ENCODE assay signal across 9 mouse cellular contexts in the genomic region with DNA sequence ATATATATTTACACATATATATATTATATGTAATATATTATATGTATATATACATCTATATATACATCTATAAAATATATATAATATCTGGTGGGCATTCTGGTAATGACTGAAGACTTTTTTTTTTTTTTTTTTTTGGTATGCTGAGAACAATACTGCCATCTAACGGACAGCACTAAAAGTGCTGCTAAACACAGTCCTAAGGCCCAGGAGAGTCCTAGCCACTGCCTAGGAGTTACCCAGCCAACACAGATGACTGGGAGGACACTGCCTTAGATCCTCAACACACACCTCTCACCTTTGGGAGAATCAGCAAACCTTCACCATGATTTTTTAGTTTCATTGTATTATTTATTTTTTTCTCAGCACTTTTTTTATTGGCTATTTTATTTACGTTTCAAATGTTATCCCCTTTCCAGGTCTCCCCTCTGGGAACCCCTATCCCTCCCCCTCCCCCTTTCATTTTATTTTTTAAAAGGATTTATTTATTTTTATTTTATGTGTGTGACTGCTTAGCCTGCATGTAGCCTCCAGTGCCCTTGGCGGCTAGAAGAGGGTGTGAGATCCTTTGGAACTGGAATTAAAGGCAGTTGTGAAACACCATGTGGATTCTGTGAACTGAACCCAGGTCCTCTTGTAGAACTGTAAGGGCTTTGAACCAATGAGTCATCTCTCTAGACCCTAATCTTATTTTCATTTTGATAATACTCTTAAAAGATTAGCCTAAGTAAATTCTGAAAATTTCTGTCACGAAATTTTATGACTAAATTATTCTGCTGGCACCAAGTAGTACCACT. TPM values are rescaled to one million over a fixed set of nuclear protein-coding genes. Genes with fewer than 3 reads are reported as not detected.
DNase-seq lines count a peak whose midpoint lies in the region; ATAC-seq and TF ChIP-seq lines count a peak whose summit lies in the region.
"Had no signal": no experiment of that assay in that cellular context is flagged by ENCODE, and none has a peak within 500 bp of the region (broad histone marks: within the 10 kb centered on the region; RNA-seq: fewer than 3 reads in every experiment).

No protein-coding gene starts in this region.

- peak; percentile 58 for TF ChIP-seq RAD21 in CH12.LX (IDR thresholded peaks at IDR 0.05; ENCODE audit: low read depth, low read length)

- peaks cover 62 to 73% of the 10 kb centered on the region in 2 experiments for H3K36me3 ChIP-seq in CH12.LX (replicated peaks in 1 of 2; ENCODE audit: control insufficient read depth in 1 of 2, insufficient read depth in 1 of 2, low read length in 1 of 2)
- peaks cover 48% of the 10 kb centered on the region for H3K36me3 ChIP-seq in liver, embryonic 12.5 days
- peaks cover 1% of the 10 kb centered on the region; the same call in 1 of the 2 replicates for H3K36me3 ChIP-seq in stomach, postnatal 0 days (ENCODE audit: control insufficient read depth, insufficient read depth, low read length)

- no peak overlapping the region for H3K9ac ChIP-seq in CH12.LX (ENCODE audit: insufficient read depth, low read depth)
- H3K9ac ChIP-seq in liver, embryonic 12.5 days: no peak overlapping the region
- no peak overlapping the region for H3K9ac ChIP-seq in stomach, postnatal 0 days (ENCODE audit: low read length)

- H3K4me1 ChIP-seq in CH12.LX (ENCODE audit: control insufficient read depth in 1 of 2, insufficient read depth in 2 of 2): peaks cover 0 to 26% of the 10 kb centered on the region in 2 experiments; a peak in 2 of 4 replicates
- H3K4me1 ChIP-seq in cortical plate, adult 2 months (ENCODE audit: control insufficient read depth, insufficient read depth, low read length): no peaks in the 10 kb centered on the region
- no peaks in the 10 kb centered on the region for H3K4me1 ChIP-seq in liver, embryonic 12.5 days
- H3K4me1 ChIP-seq in stomach, postnatal 0 days (replicated peaks; ENCODE audit: control insufficient read depth, insufficient read depth): no peaks in the 10 kb centered on the region

- no peak overlapping the region for H3K4me3 ChIP-seq in CH12.LX (replicated peaks in 1 of 3; ENCODE audit: low read depth in 2 of 3, low read length in 2 of 3, poor library complexity in 1 of 3)
- H3K4me3 ChIP-seq in cortical plate, adult 2 months (ENCODE audit: insufficient read depth, low read length): no peak overlapping the region
- no peak overlapping the region for H3K4me3 ChIP-seq in liver, embryonic 12.5 days
- no peak overlapping the region for H3K4me3 ChIP-seq in stomach, postnatal 0 days (ENCODE audit: low read depth, low read length)

- no peaks in the 10 kb centered on the region for H3K27me3 ChIP-seq in CH12.LX (replicated peaks)
- no peaks in the 10 kb centered on the region for H3K27me3 ChIP-seq in liver, embryonic 12.5 days (replicated peaks)
- H3K27me3 ChIP-seq in stomach, postnatal 0 days (ENCODE audit: control insufficient read depth, insufficient read depth, low read length): no peaks in the 10 kb centered on the region

- in situ Hi-C loops in CH12.LX (cut with MboI; ENCODE audit: low pct_ligation_motif_present, low pct_unique_long_range_greater_than_20kb, low sequenced_read_pairs): no loop called here

- ATAC-seq in liver, embryonic 12.5 days: 0 out of 2 replicates have a peak, but pooled peaks have one; percentile 51
- 0 out of 2 replicates have a peak, but pooled peaks have one; percentile 52 for ATAC-seq in stomach, postnatal 0 days (ENCODE audit: low FRiP score, low TSS enrichment)

- peak; percentile 21 to 24 for DNase-seq in heart, adult 18-20 months
- no peak for DNase-seq in heart, adult 9 months (ENCODE audit: low spot score in 2 of 2)
- peak; percentile 42 for DNase-seq in CH12.LX (ENCODE audit: extremely low read depth)
- DNase-seq in stomach, postnatal 0 days (ENCODE audit: low spot score): no peak
- DNase-seq in layer of hippocampus, adult 18-20 months (ENCODE audit: low spot score in 2 of 2): no peak
- DNase-seq in left cerebral cortex, adult 9 months (ENCODE audit: low spot score in 2 of 2): no peak

- 55% methylated on average over 4 of the region's 4 CpGs for WGBS in liver, embryonic 12.5 days (ENCODE audit: insufficient replicate concordance)
- 56% methylated on average over 4 of the region's 4 CpGs for WGBS in stomach, postnatal 0 days

- no peaks in the 10 kb centered on the region for H3K79me2 ChIP-seq in CH12.LX (replicated peaks; ENCODE audit: control insufficient read depth, extremely low read depth, insufficient read depth, poor library complexity, severe bottlenecking)

- no peak for TF ChIP-seq POLR2A in CH12.LX (IDR thresholded peaks at IDR 0.05; ENCODE audit: low read depth, low read length)
- TF ChIP-seq POLR2A in cortical plate, adult 2 months (IDR thresholded peaks at IDR 0.05; ENCODE audit: extremely low read depth, insufficient read depth, low read length): no peak

- H3K27ac ChIP-seq in CH12.LX (ENCODE audit: insufficient read depth, low read depth): no peak overlapping the region
- no peak overlapping the region for H3K27ac ChIP-seq in cortical plate, adult 2 months (ENCODE audit: insufficient read depth, low read length)
- no peak overlapping the region for H3K27ac ChIP-seq in liver, embryonic 12.5 days
- H3K27ac ChIP-seq in stomach, postnatal 0 days (replicated peaks): no peak overlapping the region
- H3K27ac ChIP-seq: macrophage had no signal

- peak; percentile 64 to 72; a peak in 3 of 4 replicates for TF ChIP-seq CTCF in CH12.LX (conservative IDR thresholded peaks at IDR 0.05 in 1 of 2, IDR thresholded peaks at IDR 0.05 in 1 of 2; ENCODE audit: low read depth in 2 of 2, low read length in 2 of 2)
- TF ChIP-seq CTCF in cortical plate, adult 2 months (IDR thresholded peaks at IDR 0.05; ENCODE audit: extremely low read depth, insufficient read depth, low read length): peak; percentile 40; the same call in 1 of the 2 replicates
- TF ChIP-seq CTCF in stomach, postnatal 0 days (IDR thresholded peaks at IDR 0.05; ENCODE audit: low read depth): peak; percentile 73

- H3K9me3 ChIP-seq in CH12.LX (replicated peaks; ENCODE audit: low read length): no peaks in the 10 kb centered on the region
- no peaks in the 10 kb centered on the region for H3K9me3 ChIP-seq in liver, embryonic 12.5 days (replicated peaks)
- no peaks in the 10 kb centered on the region for H3K9me3 ChIP-seq in stomach, postnatal 0 days (ENCODE audit: control insufficient read depth, low read length)

- TF ChIP-seq EP300 in CH12.LX (IDR thresholded peaks at IDR 0.05; ENCODE audit: low read length): no peak
- TF ChIP-seq EP300 in stomach, postnatal 0 days (optimal IDR thresholded peaks at IDR 0.05): no peak

- H3K4me2 ChIP-seq in CH12.LX (ENCODE audit: insufficient read depth, low read depth, poor library complexity, severe bottlenecking): no peak overlapping the region
- no peak overlapping the region for H3K4me2 ChIP-seq in liver, embryonic 12.5 days
- H3K4me2 ChIP-seq in stomach, postnatal 0 days (replicated peaks; ENCODE audit: low read depth): no peak overlapping the region

- dilution Hi-C loops in CH12.LX (cut with MboI; ENCODE audit: extremely low pct_ligation_motif_present, extremely low pct_unique_long_range_greater_than_20kb, low sequenced_read_pairs): no loop called here

TF ChIP-seq in CH12.LX, 34 proteins besides CTCF, POLR2A, EP300 and RAD21:
- TF ChIP-seq MAZ (IDR thresholded peaks at IDR 0.05; ENCODE audit: low read depth, low read length) (no peak), SMC3 (IDR thresholded peaks at IDR 0.05; ENCODE audit: low read depth, low read length) (peak; percentile 59), UBTF (IDR thresholded peaks at IDR 0.05; ENCODE audit: low read depth, low read length) (no peak), ZMIZ1 (IDR thresholded peaks at IDR 0.05; ENCODE audit: low read depth, low read length) (no peak), E2F4 (IDR thresholded peaks at IDR 0.05; ENCODE audit: insufficient replicate concordance, low read depth, low read length) (no peak), ZNF384 (IDR thresholded peaks at IDR 0.05; ENCODE audit: low read depth, low read length) (peak; percentile 99), ZC3H11A (IDR thresholded peaks at IDR 0.05; ENCODE audit: low read depth, low read length) (no peak), ETS1 (conservative IDR thresholded peaks at IDR 0.05; ENCODE audit: low read depth, low read length) (no peak), CHD1 (IDR thresholded peaks at IDR 0.05; ENCODE audit: low read depth, low read length) (no peak), PAX5 (IDR thresholded peaks at IDR 0.05; ENCODE audit: low read length) (no peak), BHLHE40 (IDR thresholded peaks at IDR 0.05; ENCODE audit: low read depth, low read length) (no peak)

RNA-seq across cellular contexts. Expression of a gene that starts 38.9 kb away (rescaled TPM):
- 10 to 100 TPM; 19.7 to 24.8 TPM for total RNA-seq in heart, adult 18-20 months (2021)
- total RNA-seq in CH12.LX (2012; rRNA removed) (0.34 and 0.55 TPM in 2 replicates), CH12.LX (2014; rRNA removed) (0.46 and 0.86 TPM in 2 replicates)
- polyA plus RNA-seq in CH12.LX (2012; ENCODE audit: insufficient read length, low read depth): 0.73 and 0.86 TPM in 2 replicates
- polyA plus RNA-seq in cortical plate, adult 2 months (2012; rRNA removed): 76.7 and 88.6 TPM in 2 replicates
- polyA plus RNA-seq in liver, embryonic 12.5 days (2016; fragmentation: Nextera tagmentation; extraction: Ambion mirVana): 0.42 and 0.43 TPM in 2 replicates
- 26.8 and 29.2 TPM in 2 replicates for polyA plus RNA-seq in stomach, postnatal 0 days (2015; fragmentation: Nextera tagmentation; extraction: Ambion mirVana)
- total RNA-seq in layer of hippocampus, adult 18-20 months (2021): 10 to 100 TPM; 53.9 to 71.9 TPM

RNA-seq across cellular contexts. Expression of a gene that starts 52.8 kb away (rescaled TPM):
- 10 to 100 TPM; 78.1 to 93.1 TPM for total RNA-seq in heart, adult 18-20 months (2021)
- total RNA-seq in CH12.LX (2012; rRNA removed) (52.3 and 65.9 TPM in 2 replicates), CH12.LX (2014; rRNA removed) (53.5 and 56.5 TPM in 2 replicates)
- 53.8 and 54.1 TPM in 2 replicates for polyA plus RNA-seq in CH12.LX (2012; ENCODE audit: insufficient read length, low read depth)
- polyA plus RNA-seq in cortical plate, adult 2 months (2012; rRNA removed): 22.6 and 23.3 TPM in 2 replicates
- polyA plus RNA-seq in liver, embryonic 12.5 days (2016; fragmentation: Nextera tagmentation; extraction: Ambion mirVana): 28.2 and 29.6 TPM in 2 replicates
- 115 and 118 TPM in 2 replicates for polyA plus RNA-seq in stomach, postnatal 0 days (2015; fragmentation: Nextera tagmentation; extraction: Ambion mirVana)
- total RNA-seq in layer of hippocampus, adult 18-20 months (2021): 10 to 100 TPM; 54.1 to 55.7 TPM

Comparison
In these comparisons a context has a peak if more than half of its experiments do, and no peak if none do; other contexts are left out.
1. DNase-seq: peak in heart, adult 18-20 months (2 of 2) and CH12.LX (single experiment); none in heart, adult 9 months (0 of 2), stomach, postnatal 0 days (single experiment), layer of hippocampus, adult 18-20 months (0 of 2) and left cerebral cortex, adult 9 months (0 of 2).
2. RNA of a gene that starts 38.9 kb away (polyA plus RNA-seq): 76.7 to 88.6 TPM in cortical plate, adult 2 months and 26.8 to 29.2 TPM in stomach, postnatal 0 days; 0.73 to 0.86 TPM in CH12.LX and 0.42 to 0.43 TPM in liver, embryonic 12.5 days; every median in the first group is over 10 times any median in the second.
3. Peak in every context shown above with its lines, with median percentiles within 50 percentile points of each other: CTCF ChIP-seq.